Mouse (Mus musculus): ENCODE results near the gene Sppl2a. TPM values are rescaled to one million over a fixed set of nuclear protein-coding genes. Genes with fewer than 3 reads are reported as not detected.
"Not testable (repeated sequence)": the region's sequence is repeated elsewhere in the genome, so short reads cannot be mapped to it uniquely, and the experiment has no call there.

The Sppl2a gene
- total RNA-seq (2015; ENCODE audit: low replicate concordance) (18.8 and 19.6 TPM in 2 replicates), total RNA-seq (2017; ENCODE audit: low replicate concordance) (18.1 and 23.4 TPM in 2 replicates)

DNA sequence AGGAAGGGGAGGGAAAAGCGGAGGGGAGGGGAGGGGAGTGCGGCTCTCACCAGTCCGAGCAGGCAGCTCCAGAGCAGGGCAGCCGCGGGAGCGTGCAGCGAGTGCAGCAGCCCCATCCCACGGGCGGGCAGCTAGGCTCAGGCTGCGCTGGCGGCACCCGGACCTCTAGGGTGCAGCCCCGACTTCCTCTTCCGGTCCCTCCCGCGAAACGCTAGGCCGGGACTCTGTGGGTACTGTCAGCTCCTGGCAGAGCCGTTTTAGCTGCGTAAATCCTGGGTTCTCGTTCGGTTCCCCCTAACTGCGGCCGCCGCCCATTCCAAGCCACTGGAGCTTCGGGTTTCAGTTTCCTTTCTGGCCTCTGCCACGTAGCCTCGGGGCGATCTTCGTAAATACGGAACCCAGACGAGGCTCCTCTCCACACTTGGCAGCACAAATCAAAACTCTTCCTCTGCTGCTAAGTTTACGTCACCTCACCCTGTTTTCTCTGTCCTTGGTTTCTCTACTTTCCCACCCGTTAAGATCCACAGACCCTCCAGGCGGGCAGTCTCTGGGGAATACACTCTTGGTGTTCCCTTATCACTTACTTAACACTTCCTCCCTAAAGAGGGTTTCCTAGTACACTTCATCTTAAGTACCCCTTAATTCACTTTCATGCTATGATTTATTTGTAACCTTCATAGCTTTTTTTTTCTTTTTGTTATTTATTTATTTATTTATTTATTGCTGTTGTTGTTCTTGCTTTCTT, at the start of gene Sppl2a:
Sppl2a (minus strand) TSS at position 339 of the 745 bp plus-strand sequence.
- peak; percentile 97 for ATAC-seq (replicated peaks; ENCODE audit: low FRiP score, poor library complexity, severe bottlenecking)

DNA sequence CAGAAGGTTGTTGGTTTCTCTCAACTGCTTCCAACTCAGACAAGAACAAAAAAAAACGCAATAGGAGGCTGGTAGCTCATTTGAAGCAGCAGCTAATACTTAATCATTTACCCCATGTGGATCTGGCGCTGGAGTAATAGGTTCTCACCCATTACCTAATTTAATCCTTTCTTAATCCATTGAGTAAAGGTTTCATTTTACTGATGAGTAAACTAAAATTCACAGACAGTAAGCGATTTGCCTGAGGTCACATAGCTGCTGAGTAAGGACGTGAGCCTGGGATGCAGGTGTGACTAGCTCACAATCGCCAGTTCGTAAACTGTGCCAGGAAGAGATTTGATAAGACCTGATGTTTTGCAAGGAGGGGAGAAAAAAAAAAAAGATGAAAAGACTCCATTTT, 44.4 kb upstream of the Sppl2a start:
- ATAC-seq (replicated peaks; ENCODE audit: low FRiP score, poor library complexity, severe bottlenecking), result no peak

DNA sequence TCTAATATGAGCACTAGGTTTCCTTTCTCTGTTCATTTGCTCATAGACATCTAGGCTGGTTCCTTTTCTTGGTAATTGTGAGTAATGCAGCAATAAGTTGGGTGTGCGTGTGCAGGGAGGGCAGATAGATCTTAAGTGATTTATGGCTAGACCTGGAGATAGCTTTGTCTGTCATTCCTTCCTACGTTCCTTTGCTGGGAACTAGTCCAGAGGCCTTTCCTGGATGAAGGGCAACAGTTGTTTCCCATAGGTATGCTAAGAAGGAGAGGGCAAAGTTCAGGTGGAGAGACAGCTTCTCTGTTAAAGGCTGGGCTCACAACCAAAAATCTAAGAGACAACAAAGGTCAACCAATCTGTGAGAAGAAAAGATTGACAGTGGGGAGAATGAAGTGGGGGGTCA, 28.7 kb upstream of the Sppl2a start:
- ATAC-seq (replicated peaks; ENCODE audit: low FRiP score, poor library complexity, severe bottlenecking), result no peak

DNA sequence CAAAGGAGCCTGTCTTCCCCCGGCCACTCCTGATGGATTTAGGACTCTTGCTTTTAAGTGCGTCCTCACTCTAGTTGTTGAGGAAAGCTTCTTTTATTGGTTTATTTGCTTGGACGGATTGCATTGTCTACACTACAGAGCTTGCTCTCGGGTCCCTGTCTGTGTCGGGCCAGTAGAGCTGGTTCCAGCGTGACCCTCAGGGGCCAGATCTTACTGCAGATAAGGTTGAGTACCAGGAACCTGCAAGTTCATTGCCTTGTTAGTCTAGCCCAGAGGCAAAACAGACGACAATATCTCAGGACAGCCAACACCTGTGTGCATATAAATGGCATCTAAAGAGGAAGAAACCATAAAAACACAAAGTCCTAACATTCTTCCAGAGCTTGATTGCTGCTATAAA, 22.6 kb upstream of the Sppl2a start:
- no peak for ATAC-seq (replicated peaks; ENCODE audit: low FRiP score, poor library complexity, severe bottlenecking)

DNA sequence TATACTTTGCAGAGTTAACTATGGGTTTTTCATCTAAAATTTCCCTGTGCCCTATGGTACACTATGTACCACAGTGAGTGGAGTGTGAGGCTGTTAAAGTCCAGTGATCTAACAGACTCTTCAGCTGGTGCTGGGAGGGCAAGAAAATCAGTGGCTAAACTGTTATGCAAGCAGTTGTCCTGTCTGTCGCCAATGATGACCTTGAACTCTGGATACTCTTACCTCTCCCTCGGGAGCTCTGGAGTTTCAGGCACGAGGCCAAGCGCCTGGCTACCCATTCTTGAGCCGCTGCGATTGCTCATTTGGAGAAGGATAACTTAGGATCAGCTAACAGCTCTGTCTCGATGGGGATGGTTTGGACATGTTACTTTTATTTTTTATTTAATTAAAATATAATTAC, 18.1 kb upstream of the Sppl2a start:
- ATAC-seq (replicated peaks; ENCODE audit: low FRiP score, poor library complexity, severe bottlenecking), result no peak

DNA sequence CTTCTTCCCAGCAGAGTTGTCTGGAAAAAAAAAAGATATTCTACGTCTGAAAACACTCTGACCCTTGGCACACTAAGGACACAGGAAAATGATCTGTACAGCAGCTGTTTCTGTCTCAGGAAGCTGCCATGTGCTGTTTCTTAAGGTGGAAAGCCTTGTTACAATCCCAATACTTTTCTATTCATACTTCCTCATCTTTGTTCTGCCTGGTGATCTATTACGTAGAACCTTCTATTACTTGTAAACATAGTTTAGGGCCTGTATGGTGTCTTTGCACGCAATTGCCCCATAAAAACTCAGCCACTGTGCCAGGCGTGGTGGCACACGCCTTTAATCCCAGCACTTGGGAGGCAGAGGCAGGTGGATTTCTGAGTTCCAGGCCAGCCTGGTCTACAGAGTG, 17.4 kb upstream of the Sppl2a start:
- ATAC-seq (replicated peaks; ENCODE audit: low FRiP score, poor library complexity, severe bottlenecking), result no peak

DNA sequence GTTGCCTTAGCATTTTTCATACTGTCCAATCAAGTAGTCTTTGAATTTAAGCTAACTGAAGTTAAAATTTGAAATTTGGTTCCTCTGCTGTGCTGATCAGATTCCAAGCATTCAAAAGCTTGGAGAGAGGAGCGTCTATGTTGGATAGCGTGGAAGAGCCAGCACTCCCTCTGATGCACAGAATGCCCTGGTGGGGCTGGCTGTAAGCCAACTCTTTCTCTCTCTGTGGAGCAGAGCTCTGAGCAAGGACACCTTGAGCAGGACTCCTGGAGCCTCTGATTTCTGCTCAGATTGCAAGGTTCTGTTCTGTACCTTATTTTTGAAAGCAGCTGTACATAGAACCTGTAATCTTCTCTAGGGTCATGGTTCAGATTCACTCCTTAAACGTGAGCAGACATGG, 16.8 kb upstream of the Sppl2a start:
- no peak for ATAC-seq (replicated peaks; ENCODE audit: low FRiP score, poor library complexity, severe bottlenecking)

DNA sequence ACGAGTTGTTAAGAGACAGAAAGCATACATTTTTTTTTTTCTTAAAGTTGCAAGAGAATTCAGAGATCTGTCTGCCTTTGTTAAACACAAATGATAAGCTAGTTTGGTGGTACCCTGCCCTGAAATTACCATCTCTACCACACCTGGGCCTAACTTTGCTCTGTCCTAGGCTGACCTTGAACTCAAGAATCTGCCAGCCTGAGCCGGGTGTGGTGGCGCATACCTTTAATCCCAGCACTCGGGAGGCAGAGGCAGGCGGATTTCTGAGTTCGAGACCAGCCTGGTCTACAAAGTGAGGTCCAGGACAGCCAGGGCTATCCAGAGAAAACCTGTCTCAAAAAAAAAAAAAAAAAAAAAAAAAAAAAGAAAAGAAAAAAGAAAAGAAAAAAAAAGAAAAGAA, 16.3 kb upstream of the Sppl2a start:
- not testable (repeated sequence) for ATAC-seq (replicated peaks; ENCODE audit: low FRiP score, poor library complexity, severe bottlenecking)

DNA sequence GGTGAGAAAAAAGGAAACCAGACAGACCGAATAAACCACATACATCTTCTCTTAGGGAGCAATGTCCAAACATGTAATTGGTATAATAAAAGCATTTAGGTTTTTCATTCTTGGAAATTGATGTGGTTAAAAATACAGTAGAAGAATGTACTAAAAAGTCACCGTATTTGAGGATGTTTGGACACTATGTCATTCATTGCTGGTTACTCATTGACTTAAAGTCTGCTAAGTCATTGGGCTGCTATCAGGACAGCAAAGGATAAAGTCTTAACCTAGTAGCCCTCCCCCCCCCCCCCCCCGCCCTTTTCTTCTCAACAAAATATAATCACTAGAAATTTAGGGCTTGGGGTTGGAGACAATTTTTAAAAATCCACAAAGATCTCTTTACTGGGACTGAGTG, 15.2 kb upstream of the Sppl2a start:
- no peak for ATAC-seq (replicated peaks; ENCODE audit: low FRiP score, poor library complexity, severe bottlenecking)

DNA sequence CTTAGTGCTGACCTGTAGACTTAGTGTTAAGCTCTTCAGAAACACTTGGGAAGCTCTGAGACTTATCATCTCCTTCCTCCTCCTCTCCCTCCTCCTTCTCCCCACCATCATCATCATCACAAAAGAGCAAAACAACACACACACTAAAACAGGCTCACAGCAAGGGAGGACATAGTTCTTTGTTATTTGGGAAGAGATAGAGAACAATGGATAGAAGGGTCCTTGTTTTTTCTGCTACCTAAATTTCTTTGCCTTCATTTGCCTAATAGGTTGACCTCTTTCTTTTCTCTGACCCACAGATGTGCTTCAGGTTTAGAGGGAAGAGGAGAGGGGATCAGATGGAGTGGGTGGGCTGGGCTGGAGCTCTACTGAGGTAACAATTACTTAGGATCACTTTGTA, 14.6 kb upstream of the Sppl2a start:
- ATAC-seq (replicated peaks; ENCODE audit: low FRiP score, poor library complexity, severe bottlenecking), result no peak

DNA sequence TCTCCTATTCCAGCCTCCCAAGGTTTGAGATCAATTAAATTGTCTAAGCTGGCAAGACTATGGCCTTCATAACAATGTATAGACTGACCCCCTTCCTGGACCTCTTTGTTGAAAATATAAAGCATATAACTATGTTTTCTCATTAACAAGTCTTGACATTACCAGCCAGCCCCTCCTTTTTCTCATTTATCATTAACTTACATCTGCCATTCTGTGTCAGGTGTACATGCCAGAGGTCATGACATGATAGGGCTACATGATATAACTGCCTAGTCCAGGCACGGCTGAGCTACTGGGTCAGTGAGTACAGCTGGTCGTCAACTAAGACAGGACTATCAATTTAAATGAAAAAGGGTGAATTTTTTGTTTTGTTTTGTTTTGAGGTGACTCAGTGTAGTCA, 10.2 kb upstream of the Sppl2a start:
- no peak for ATAC-seq (replicated peaks; ENCODE audit: low FRiP score, poor library complexity, severe bottlenecking)

DNA sequence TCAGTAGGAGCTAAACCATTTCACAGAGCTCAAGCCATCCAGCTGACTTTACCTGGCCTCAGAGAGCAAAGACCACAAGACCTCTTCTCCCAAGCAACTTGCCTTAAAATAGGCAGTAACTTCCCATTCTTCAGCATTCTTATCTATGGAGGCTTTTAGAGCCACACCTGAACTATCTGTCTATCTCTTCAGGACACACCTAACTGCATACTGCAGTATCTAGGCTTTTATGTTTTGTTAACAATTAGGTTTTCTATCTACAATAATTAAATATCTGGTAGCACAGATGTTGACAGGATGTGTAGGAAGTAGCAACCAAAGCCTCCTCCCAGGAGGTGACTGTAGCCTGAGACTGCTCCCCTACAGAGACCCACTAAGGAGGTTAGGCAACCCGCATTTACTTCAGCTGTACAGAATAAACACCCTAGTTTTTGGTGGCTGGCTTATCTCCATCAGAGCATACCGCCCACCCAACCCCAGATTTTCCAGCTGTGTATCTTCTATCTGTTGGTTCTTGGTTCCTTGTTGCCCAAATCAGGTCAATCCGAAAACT, 7.4 kb upstream of the Sppl2a start:
- no peak for ATAC-seq (replicated peaks; ENCODE audit: low FRiP score, poor library complexity, severe bottlenecking)

DNA sequence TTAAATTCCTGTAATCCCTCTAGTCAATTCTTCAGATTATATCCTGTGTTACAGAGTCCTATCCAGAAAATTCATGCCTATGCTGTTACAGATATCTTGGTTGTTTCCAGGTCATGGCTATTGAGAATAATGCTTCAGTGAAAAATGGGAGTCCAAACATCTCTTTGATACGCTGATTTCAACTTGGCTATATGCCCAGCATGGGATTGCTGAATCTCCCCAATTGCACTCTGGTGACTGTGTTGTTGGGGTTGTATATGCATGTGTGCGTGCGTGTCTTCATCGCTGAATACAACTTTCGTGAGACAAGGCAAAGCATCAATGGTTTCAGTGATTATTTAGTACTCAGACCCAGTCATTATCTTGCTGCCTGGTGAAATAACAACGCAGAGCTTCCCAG, 5.0 kb upstream of the Sppl2a start:
- ATAC-seq (replicated peaks; ENCODE audit: low FRiP score, poor library complexity, severe bottlenecking), result no peak

DNA sequence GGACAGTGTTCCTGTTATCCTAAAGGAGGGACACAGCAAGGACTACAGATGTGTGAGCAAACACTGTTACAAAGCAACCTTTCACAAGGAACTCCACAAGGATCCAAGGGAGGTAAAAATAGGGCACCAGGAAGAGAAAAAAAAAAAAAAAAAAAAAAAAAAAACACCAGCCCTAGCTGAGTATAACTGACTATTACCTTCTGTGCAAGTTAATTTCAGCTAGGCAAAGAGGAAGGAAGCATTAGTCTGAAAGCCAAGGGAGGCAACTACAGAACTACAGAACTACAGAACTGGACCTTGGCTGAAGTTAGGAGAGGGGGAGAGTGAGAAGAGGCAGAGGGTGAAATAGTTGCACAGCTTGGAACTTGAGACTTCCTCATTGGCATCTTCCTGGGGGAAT, 886 bp upstream of the Sppl2a start:
- ATAC-seq (replicated peaks; ENCODE audit: low FRiP score, poor library complexity, severe bottlenecking), result no peak

DNA sequence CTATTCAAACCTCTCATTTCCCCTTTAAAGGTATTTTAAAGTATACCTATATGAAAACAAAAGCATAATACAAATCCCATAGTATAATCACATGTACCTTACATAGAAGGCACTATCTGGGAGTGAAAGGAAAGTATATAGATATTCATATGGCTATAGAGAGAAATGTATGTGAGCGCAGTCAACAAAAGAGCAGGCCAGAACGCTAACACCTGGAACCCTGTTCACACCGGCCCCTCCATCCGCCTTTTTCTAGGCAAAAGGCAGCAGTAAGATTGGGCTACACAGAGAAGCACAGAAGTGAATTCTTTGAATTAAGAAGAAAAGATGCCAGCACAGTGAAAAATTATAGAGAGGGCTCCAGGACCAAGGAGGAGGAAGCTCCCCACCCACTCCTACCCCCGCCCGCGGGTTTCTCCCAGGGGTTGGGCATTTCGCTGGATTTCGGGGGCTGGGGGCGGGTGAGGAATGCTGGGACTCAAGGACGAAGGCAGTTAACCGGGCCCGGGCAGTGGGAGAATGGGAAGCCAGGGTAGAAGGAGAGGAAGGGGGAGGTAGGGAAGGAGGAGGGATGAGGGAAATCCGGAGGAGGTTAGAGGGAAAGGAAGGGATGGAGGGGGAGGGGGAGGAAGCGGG, 656 bp downstream of the Sppl2a start:
- ATAC-seq (replicated peaks; ENCODE audit: low FRiP score, poor library complexity, severe bottlenecking), result no peak

DNA sequence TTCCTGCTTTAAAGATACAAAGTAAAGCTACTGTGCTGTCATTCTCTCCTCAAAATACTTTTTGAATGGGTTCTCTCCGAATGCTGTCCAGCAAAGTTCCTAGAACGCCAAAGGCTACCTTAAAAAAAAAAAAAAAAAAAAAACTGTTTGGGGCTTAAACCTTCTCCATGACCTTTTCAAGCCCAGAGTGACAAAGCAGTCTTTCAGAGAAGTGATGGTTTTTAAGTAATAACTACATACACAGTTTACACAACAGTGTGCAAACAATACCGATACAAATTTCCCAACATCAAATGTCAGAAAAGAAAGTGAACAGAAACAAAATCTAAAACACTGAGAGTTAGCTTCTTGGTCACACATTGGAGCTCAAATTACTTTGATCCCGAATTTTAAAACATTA, 1.3 kb downstream of the Sppl2a start:
- ATAC-seq (replicated peaks; ENCODE audit: low FRiP score, poor library complexity, severe bottlenecking), result no peak

DNA sequence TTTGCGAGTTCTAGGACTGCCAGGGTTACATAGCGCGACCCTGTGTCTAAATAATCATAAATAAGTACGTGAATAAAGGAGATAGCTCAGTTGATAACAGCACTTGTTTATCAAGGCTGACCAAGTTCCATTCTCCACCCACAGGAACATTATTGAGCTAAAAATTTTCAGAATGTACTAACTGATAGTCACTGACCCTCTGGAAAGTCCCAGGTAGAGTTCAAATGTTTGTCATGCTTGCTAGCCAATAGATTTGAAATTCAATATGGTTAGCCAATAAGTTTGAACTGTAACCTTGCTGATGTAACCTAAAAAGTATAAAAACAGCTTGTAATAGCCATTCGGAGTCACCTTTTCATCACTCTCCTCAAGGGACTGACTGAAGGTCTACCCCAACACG, 4.4 kb downstream of the Sppl2a start:
- ATAC-seq (replicated peaks; ENCODE audit: low FRiP score, poor library complexity, severe bottlenecking), result no peak

DNA sequence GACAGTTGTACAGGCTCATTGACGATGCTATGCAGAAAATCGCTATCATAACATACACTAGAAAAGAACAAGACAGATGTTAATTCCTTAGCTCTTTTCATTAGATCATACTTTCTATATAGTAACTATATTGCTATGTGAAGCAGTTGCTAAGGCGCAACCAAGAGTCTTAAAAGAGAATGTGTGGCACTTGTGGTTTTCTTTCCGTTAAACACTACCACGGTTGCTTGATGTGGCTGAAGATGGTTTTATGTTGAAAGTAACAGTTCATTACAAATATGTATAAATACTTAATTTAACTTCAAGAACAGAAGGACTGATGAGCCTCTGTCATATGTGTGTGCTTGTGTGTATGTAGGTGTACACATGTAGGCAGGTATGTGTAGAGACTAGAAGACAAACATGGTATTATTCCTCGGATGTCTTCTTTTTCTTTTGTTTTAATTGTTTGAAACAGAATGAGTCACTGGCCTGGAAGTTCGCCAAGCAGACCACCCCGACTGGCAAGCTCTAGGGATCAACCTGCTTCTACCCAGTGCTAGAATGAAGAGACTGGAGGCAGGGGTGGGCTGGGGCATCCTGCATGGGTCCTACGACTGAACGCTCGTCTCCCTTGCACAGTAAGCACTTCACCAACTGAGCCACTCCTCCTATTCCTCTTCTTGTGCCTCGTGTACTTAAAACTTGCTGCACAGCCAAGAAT, 12.5 kb downstream of the Sppl2a start:
- ATAC-seq (replicated peaks; ENCODE audit: low FRiP score, poor library complexity, severe bottlenecking), result no peak

DNA sequence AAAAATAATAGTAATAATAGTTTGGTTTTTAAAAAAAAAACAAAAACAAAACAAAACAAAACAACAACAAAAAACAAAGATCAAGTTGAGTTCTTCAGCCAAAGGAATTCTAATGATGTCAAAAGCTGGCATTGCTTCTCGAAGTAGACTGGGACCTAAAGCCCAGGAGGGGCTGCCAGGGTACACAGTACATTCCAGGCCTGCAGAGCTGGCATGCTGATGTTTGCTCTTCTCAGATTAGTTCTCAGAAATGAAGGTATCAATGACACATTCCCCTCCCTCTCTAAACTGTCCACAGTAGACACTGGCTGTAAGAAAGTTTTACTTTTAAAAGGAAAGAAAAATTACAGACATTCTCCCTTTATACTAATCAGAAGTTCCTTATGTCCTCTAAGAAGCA, 16.8 kb downstream of the Sppl2a start:
- ATAC-seq (replicated peaks; ENCODE audit: low FRiP score, poor library complexity, severe bottlenecking), result no peak

DNA sequence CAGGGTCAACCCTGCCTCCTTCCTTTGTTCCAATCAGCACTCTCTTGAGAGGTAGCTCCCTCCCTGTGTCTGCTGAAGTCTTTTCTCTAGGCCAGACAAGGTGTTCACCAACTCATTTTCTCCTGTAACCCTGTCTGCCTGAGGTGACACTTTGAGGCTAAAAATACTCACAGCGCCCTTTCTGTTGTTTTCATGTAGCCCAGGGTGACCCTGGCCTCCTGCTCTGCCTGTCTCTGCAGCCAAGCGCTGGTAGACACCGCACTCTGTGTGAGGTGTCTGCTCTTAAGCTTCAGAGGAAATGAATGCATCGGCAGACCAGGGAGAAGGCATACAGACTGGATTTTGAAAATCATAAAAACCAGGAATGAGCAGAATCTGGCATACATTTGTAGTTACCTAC, 18.9 kb downstream of the Sppl2a start:
- ATAC-seq (replicated peaks; ENCODE audit: low FRiP score, poor library complexity, severe bottlenecking), result no peak

DNA sequence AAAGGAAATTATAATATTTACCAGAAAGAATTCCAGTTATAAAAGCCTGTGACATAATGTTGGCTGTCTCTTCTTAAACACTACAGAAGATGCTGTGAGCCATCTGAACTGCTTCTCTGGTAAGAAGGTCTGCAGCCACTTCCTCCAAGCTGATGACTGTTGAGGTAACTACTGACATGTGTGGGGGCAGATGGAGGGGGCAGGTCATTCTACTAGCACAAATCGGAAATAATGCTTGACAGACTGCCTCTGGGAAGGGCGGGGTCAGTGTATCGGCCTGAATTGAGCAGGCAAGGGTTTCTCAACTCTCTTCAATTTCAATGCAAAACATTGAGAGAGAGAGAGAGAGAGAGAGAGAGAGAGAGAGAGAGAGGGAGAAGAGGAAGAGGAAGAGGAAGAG, 28.9 kb downstream of the Sppl2a start:
- no peak for ATAC-seq (replicated peaks; ENCODE audit: low FRiP score, poor library complexity, severe bottlenecking)
